Mouse (Mus musculus): ENCODE results near the gene Srrt. TPM values are rescaled to one million over a fixed set of nuclear protein-coding genes. Genes with fewer than 3 reads are reported as not detected.
A peak's percentile ranks its signal among the peaks of the same experiment; 100 is the strongest.

Gene Srrt
- total RNA-seq, 1 experiment from 2014 or later: 326 TPM

DNA sequence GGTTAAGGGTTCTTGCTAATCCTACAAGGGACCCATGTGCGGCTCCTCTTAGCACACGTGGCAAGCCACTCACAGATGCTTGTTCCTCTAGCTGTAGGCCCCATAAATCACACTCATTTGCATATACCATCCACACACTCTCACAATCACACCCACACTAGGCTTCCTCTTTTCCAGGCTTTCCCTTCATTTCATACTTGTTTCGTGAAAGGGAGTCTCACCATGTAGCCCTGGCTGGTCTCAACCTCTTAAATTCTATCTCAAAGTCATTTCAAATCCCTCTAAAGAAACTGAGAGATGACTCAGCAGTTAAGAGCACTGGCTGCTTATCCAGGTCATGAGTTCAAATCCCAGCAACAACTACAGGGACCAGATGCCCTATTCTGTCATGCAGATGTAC lies 1.7 kb downstream of the Srrt start:
- ATAC-seq (ENCODE audit: extremely low read depth, insufficient number of reproducible peaks, low FRiP score, poor library complexity, severe bottlenecking): no peak

GRCm38 (mm10) chr5:137304816-137305215 lies 2.7 kb downstream of the Srrt start:
- ATAC-seq (ENCODE audit: extremely low read depth, insufficient number of reproducible peaks, low FRiP score, poor library complexity, severe bottlenecking): no peak

GRCm38 (mm10) chr5:137304165-137304564 lies 3.3 kb downstream of the Srrt start:
- no peak for ATAC-seq (ENCODE audit: extremely low read depth, insufficient number of reproducible peaks, low FRiP score, poor library complexity, severe bottlenecking)

DNA sequence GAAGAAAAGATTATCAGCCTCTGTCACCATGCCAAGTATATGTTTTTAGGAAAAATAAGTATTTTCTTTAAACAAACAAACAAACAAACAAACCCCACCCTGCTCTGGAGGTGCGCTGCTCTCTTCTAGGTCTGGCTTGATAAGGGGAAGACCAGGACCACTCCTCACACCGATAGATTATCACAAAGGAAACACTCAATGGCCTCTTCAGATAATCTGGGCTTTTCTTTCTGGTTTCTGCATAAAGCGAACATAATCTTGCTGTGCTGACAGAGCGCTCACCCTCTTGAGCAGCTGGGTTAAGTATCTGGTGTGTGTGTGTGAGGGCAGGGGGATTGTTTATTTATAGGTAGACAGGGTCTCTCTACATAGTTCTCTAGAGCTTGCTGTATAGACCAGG lies 3.9 kb downstream of the Srrt start:
- no peak for ATAC-seq (ENCODE audit: extremely low read depth, insufficient number of reproducible peaks, low FRiP score, poor library complexity, severe bottlenecking)

- ATAC-seq (ENCODE audit: extremely low read depth, insufficient number of reproducible peaks, low FRiP score, poor library complexity, severe bottlenecking): no peak
These were observed 6.2 kb downstream of the Srrt start for GRCm38 (mm10) chr5:137301253-137301652.

DNA sequence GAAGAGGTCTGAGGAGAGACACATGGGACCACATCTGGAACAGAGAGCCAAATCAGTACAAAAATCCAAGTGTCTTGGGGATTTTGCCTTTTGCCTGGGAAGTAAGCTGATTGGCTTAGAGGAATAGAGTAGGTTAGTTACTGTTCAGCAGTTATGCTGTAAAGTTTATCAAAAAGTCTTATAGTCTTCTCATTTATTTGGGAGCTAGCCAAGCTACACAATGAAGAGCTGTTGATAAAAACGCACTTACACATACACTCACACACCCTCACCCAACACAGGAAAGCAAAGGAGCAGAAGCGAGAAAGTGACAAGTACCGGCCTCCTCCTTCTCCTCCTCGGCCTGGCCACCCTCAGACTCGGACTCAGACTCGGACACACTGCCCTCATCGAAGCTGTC lies 8.2 kb downstream of the Srrt start:
- no peak for ATAC-seq (ENCODE audit: extremely low read depth, insufficient number of reproducible peaks, low FRiP score, poor library complexity, severe bottlenecking)

- no peak for ATAC-seq (ENCODE audit: extremely low read depth, insufficient number of reproducible peaks, low FRiP score, poor library complexity, severe bottlenecking)
These were observed 10.3 kb downstream of the Srrt start for GRCm38 (mm10) chr5:137297126-137297525.

DNA sequence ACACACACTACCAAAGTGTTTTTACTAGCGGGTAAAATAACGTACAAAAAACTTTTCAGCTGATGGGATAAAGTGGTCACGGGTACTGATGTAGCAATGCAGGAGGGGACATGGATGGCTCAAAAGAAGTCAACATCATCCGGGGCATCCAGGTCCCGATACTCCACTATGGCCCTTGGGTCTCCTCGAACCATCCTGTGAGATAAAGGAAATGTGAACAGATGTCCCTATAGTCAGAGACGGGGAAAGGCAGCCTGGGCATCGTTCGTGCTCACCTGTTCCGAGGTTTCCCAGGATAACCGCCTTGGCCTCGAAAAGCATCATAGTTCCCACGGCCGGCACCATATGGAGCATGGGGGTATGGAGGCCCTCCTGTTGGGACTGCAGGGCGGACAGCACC lies 11.8 kb downstream of the Srrt start:
- no peak for ATAC-seq (ENCODE audit: extremely low read depth, insufficient number of reproducible peaks, low FRiP score, poor library complexity, severe bottlenecking)

DNA sequence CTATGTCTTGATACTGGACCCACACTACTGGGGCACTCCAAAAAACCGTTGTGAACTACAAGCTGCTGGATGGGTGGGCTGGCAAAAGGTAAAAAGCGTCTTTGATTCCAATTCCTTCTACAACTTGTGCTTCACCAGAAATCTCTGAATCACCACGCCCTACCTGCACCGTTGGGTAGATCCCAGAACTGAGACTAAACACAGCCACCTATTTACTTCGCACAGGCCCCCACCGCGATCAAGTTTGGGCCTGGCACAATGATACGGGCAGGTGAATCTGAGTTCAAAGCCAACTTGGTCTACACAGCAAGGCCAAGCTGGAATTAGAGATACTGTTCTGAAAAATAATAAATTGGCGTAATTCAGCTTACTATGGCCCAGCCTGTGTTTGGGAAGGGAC lies 12.2 kb downstream of the Srrt start:
- no peak for ATAC-seq (ENCODE audit: extremely low read depth, insufficient number of reproducible peaks, low FRiP score, poor library complexity, severe bottlenecking)

- no peak for ATAC-seq (ENCODE audit: extremely low read depth, insufficient number of reproducible peaks, low FRiP score, poor library complexity, severe bottlenecking)
These were observed 12.8 kb downstream of the Srrt start for GRCm38 (mm10) chr5:137294744-137295093.

GRCm38 (mm10) chr5:137293839-137294743 lies 13.4 kb downstream of the Srrt start, which contains the start of gene Ufsp1:
Gene Ufsp1, plus strand, starts transcription at chr5:137294629.
- ATAC-seq (ENCODE audit: extremely low read depth, insufficient number of reproducible peaks, low FRiP score, poor library complexity, severe bottlenecking): peak; percentile 85

GRCm38 (mm10) chr5:137293282-137293681 lies 14.2 kb downstream of the Srrt start:
- ATAC-seq (ENCODE audit: extremely low read depth, insufficient number of reproducible peaks, low FRiP score, poor library complexity, severe bottlenecking): peak; percentile 15; the same call in 1 of the 2 replicates

DNA sequence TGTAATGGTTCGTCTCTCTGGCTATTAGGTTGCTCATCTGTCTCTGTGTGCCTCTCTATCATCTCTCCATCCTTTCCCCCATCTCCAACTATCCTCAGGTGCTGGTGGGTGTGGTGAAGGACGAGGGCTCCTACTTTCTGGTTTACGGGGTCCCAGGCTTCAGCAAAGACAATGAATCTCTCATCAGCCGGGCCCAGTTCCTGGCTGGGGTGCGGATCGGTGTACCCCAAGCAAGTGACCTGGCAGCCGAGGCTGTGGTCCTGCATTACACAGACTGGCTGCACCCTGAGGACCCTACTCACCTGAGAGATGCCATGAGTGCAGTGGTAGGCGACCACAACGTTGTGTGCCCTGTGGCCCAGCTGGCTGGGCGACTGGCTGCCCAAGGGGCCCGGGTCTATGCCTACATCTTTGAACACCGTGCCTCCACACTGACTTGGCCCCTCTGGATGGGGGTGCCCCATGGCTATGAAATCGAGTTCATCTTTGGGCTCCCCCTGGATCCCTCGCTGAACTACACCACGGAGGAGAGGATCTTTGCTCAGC lies 16.0 kb downstream of the Srrt start:
- no peak for ATAC-seq (ENCODE audit: extremely low read depth, insufficient number of reproducible peaks, low FRiP score, poor library complexity, severe bottlenecking)

DNA sequence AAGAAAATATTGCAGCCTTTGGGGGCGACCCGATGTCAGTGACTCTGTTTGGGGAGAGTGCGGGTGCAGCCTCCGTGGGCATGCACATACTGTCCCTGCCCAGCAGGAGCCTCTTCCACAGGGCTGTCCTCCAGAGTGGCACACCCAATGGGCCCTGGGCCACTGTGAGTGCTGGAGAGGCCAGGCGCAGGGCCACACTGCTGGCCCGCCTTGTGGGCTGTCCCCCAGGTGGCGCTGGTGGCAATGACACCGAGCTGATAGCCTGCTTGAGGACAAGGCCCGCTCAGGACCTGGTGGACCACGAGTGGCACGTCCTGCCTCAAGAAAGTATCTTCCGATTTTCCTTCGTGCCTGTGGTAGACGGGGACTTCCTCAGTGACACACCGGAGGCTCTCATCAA lies 16.8 kb downstream of the Srrt start:
- ATAC-seq (ENCODE audit: extremely low read depth, insufficient number of reproducible peaks, low FRiP score, poor library complexity, severe bottlenecking): no peak

- no peak for ATAC-seq (ENCODE audit: extremely low read depth, insufficient number of reproducible peaks, low FRiP score, poor library complexity, severe bottlenecking)
These were observed 17.7 kb downstream of the Srrt start for GRCm38 (mm10) chr5:137289591-137290365.

DNA sequence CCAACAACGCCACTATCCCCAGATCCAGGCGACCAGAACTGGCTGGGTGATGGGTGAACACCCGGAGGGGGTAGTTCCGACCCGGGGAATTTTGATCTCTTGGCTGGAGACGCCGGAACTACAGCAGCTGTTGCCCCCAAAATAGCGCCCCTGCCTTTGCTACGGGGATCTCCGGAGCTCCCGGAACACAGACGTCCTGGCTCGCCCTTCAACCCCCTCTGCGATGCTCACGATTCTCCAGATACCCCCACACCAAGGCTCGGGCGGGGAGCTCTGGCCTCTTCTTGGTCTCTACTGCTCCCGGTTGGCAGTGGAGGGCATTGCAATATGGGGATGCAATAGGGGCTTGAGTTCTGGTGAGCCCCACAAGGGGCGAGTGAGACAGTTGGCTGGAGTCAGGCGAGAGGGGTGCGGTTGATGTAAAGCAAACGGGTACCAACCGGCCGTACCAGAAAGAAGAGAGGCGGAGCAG lies 18.4 kb downstream of the Srrt start:
- no peak for ATAC-seq (ENCODE audit: extremely low read depth, insufficient number of reproducible peaks, low FRiP score, poor library complexity, severe bottlenecking)

GRCm38 (mm10) chr5:137287953-137288743 lies 19.3 kb downstream of the Srrt start:
- no peak for ATAC-seq (ENCODE audit: extremely low read depth, insufficient number of reproducible peaks, low FRiP score, poor library complexity, severe bottlenecking)

- no peak for ATAC-seq (ENCODE audit: extremely low read depth, insufficient number of reproducible peaks, low FRiP score, poor library complexity, severe bottlenecking)
These were observed 20.2 kb downstream of the Srrt start, which contains the start of gene Ache for GRCm38 (mm10) chr5:137287032-137287952. Gene Ache, plus strand, starts transcription at chr5:137287519.

Measured in neutrophil, adult 5-6 weeks (primary cell).